Mouse (Mus musculus): Measurements from ENCODE around the gene Zfp740.

Zfp740 gene

GRCm38 (mm10) chr15:102224992-102225617 lies 22.1 kb downstream of the Zfp740 start:
- in situ Hi-C loops (cut with MboI, MseI), result loop anchor here (25.0 kb wide), 1 partner anchor 963 kb away; the partner anchor contains the start of gene Nr4a1

- in situ Hi-C loops (cut with MboI, MseI), result loop anchor here (25.0 kb wide), 1 partner anchor 963 kb away; the partner anchor contains the start of gene Nr4a1
These were observed 22.6 kb downstream of the Zfp740 start for GRCm38 (mm10) chr15:102225619-102226018.

GRCm38 (mm10) chr15:102230408-102231321 lies 27.6 kb downstream of the Zfp740 start:
- in situ Hi-C loops (cut with MboI, MseI), result loop anchor here (25.0 kb wide), 1 partner anchor 968 kb away; the partner anchor contains the start of gene Nr4a1

- in situ Hi-C loops (cut with MboI, MseI), result loop anchor here (25.0 kb wide), 1 partner anchor 969 kb away; the partner anchor contains the start of gene Nr4a1
These were observed 28.7 kb downstream of the Zfp740 start, which contains the start of gene Itgb7 for GRCm38 (mm10) chr15:102231748-102232147. Itgb7 (minus strand) TSS chr15:102231944.

- in situ Hi-C loops (cut with MboI, MseI), result loop anchor here (25.0 kb wide), 1 partner anchor 970 kb away; the partner anchor contains the start of gene Nr4a1
These were observed 29.7 kb downstream of the Zfp740 start for GRCm38 (mm10) chr15:102232764-102233163.

GRCm38 (mm10) chr15:102233896-102234295 lies 30.8 kb downstream of the Zfp740 start:
- in situ Hi-C loops (cut with MboI, MseI), result loop anchor here (25.0 kb wide), 1 partner anchor 972 kb away; the partner anchor contains the start of gene Nr4a1

- in situ Hi-C loops (cut with MboI, MseI), result loop anchor here (5.0 to 25.0 kb wide), 2 partner anchors 47 to 973 kb away; partner anchors contain the start of gene Nr4a1
These were observed 32.5 kb downstream of the Zfp740 start for GRCm38 (mm10) chr15:102235371-102236027.

- in situ Hi-C loops (cut with MboI, MseI), result loop anchor here (5.0 to 25.0 kb wide), 2 partner anchors 44 to 976 kb away; partner anchors contain the start of gene Nr4a1
These were observed 35.7 kb downstream of the Zfp740 start for GRCm38 (mm10) chr15:102238543-102239259.

GRCm38 (mm10) chr15:102239260-102239590 lies 36.2 kb downstream of the Zfp740 start:
- in situ Hi-C loops (cut with MboI, MseI), result loop anchor here (5.0 to 25.0 kb wide), 2 partner anchors 43 to 977 kb away; partner anchors contain the start of gene Nr4a1

GRCm38 (mm10) chr15:102239851-102240250 lies 36.8 kb downstream of the Zfp740 start:
- in situ Hi-C loops (cut with MboI, MseI), result loop anchor here (5.0 to 25.0 kb wide), 2 partner anchors 42 to 978 kb away; partner anchors contain the start of gene Nr4a1

GRCm38 (mm10) chr15:102240607-102241006 lies 37.6 kb downstream of the Zfp740 start:
- in situ Hi-C loops (cut with MboI, MseI), result loop anchor here (25.0 kb wide), 1 partner anchor 978 kb away; the partner anchor contains the start of gene Nr4a1

GRCm38 (mm10) chr15:102242404-102243228 lies 39.6 kb downstream of the Zfp740 start:
- in situ Hi-C loops (cut with MboI, MseI), result loop anchor here (25.0 kb wide), 1 partner anchor 980 kb away; the partner anchor contains the start of gene Nr4a1

- in situ Hi-C loops (cut with MboI, MseI), result loop anchor here (25.0 kb wide), 1 partner anchor 981 kb away; the partner anchor contains the start of gene Nr4a1
These were observed 40.5 kb downstream of the Zfp740 start for GRCm38 (mm10) chr15:102243229-102244190.

GRCm38 (mm10) chr15:102244306-102245191 lies 41.5 kb downstream of the Zfp740 start:
- in situ Hi-C loops (cut with MboI, MseI), result loop anchor here (25.0 kb wide), 1 partner anchor 982 kb away; the partner anchor contains the start of gene Nr4a1

GRCm38 (mm10) chr15:102245461-102245881 lies 42.4 kb downstream of the Zfp740 start:
- in situ Hi-C loops (cut with MboI, MseI), result loop anchor here (25.0 kb wide), 1 partner anchor 983 kb away; the partner anchor contains the start of gene Nr4a1

GRCm38 (mm10) chr15:102245891-102246741 lies 43.1 kb downstream of the Zfp740 start:
- in situ Hi-C loops (cut with MboI, MseI), result loop anchor here (25.0 kb wide), 1 partner anchor 984 kb away; the partner anchor contains the start of gene Nr4a1
